Mouse (Mus musculus): Measurements from ENCODE around the gene Gucy2g. TPM values are rescaled to one million over a fixed set of nuclear protein-coding genes. Genes with fewer than 3 reads are reported as not detected.

Gene Gucy2g
- polyA plus RNA-seq, 1 experiment from 2014 or later = 0.17 TPM

DNA sequence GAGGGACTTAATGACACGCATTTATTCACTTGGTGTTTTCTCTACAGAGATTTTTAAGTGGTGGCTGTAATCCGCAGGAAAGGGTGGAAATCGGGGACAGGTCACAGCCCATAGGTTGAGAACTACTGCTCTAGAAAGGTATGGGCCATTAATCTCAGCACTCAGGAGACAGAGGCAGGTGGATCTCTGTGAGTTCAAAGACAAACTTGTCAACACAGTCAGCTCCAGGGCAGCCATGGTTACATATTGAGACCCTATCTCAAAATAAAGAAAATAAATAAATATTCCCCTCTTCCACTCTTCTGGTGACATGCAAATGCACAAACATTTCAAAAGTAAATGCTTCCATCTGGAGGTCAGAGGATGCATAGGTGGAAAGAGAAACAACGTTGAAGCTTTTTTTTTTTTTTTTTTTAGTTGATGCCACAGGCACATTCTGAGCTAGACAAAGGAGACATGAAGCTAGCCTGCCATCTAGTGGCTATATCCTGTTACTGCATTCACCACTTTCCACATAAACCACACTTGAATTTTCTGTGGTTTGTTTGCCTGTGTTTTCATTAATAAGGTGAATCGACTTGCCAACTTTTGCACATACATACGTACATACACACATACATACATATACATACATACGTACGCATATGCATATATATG, 34.4 kb downstream of the Gucy2g start:
- no peaks in the 10 kb centered on the region for H3K27me3 ChIP-seq (replicated peaks; ENCODE audit: control insufficient read depth, insufficient read depth, low read length)
- ATAC-seq = peak; percentile 20; the same call in 1 of the 2 replicates
- H3K4me2 ChIP-seq (replicated peaks; ENCODE audit: low read depth) = no peak overlapping the region
- H3K36me3 ChIP-seq (ENCODE audit: control insufficient read depth, insufficient read depth) = no peaks in the 10 kb centered on the region
- H3K4me1 ChIP-seq (replicated peaks; ENCODE audit: control insufficient read depth, insufficient read depth, low read length) = no peaks in the 10 kb centered on the region
- no peak overlapping the region for H3K9ac ChIP-seq (ENCODE audit: low read depth, low read length)
- no peaks in the 10 kb centered on the region for H3K9me3 ChIP-seq (ENCODE audit: control insufficient read depth)
- H3K4me3 ChIP-seq (ENCODE audit: low read depth, low read length) = no peak overlapping the region
- no peak overlapping the region for H3K27ac ChIP-seq (ENCODE audit: low read depth, low read length)
- 40% methylated on average over 8 of the region's 8 CpGs for WGBS
- TF ChIP-seq CTCF (IDR thresholded peaks at IDR 0.05; ENCODE audit: low read depth) = peak; percentile 87

GRCm38 (mm10) chr19:55198303-55198702, 42.7 kb downstream of the Gucy2g start:
- no peaks in the 10 kb centered on the region for H3K27me3 ChIP-seq (replicated peaks; ENCODE audit: control insufficient read depth, insufficient read depth, low read length)
- H3K36me3 ChIP-seq (ENCODE audit: control insufficient read depth, insufficient read depth) = no peaks in the 10 kb centered on the region
- WGBS = 36% methylated on average over 5 of the region's 5 CpGs
- no peak overlapping the region for H3K4me3 ChIP-seq (ENCODE audit: low read depth, low read length)
- H3K4me1 ChIP-seq (replicated peaks; ENCODE audit: control insufficient read depth, insufficient read depth, low read length) = peaks cover 3% of the 10 kb centered on the region
- TF ChIP-seq CTCF (IDR thresholded peaks at IDR 0.05; ENCODE audit: low read depth) = peak; percentile 94
- peak; percentile 36; the same call in 1 of the 2 replicates for ATAC-seq
- H3K27ac ChIP-seq (ENCODE audit: low read depth, low read length) = no peak overlapping the region
- H3K4me2 ChIP-seq (replicated peaks; ENCODE audit: low read depth) = peak overlapping the region; percentile 27; the same call in 1 of the 2 replicates
- H3K9me3 ChIP-seq (ENCODE audit: control insufficient read depth) = no peaks in the 10 kb centered on the region
- H3K9ac ChIP-seq (ENCODE audit: low read depth, low read length) = no peak overlapping the region

GRCm38 (mm10) chr19:55195574-55195973, 45.5 kb downstream of the Gucy2g start:
- Histone ChIP-seq H3K9me3 (ENCODE audit: control insufficient read depth) (no peaks in the 10 kb centered on the region), H3K4me2 (replicated peaks; ENCODE audit: low read depth) (no peak overlapping the region), H3K27ac (ENCODE audit: low read depth, low read length) (no peak overlapping the region), H3K9ac (ENCODE audit: low read depth, low read length) (no peak overlapping the region), H3K27me3 (replicated peaks; ENCODE audit: control insufficient read depth, insufficient read depth, low read length) (no peaks in the 10 kb centered on the region), H3K4me1 (replicated peaks; ENCODE audit: control insufficient read depth, insufficient read depth, low read length) (peaks cover 3% of the 10 kb centered on the region), H3K36me3 (ENCODE audit: control insufficient read depth, insufficient read depth) (no peaks in the 10 kb centered on the region), H3K4me3 (ENCODE audit: low read depth, low read length) (no peak overlapping the region)
- TF ChIP-seq CTCF (IDR thresholded peaks at IDR 0.05; ENCODE audit: low read depth) = no peak
- 80% methylated on average over 3 of the region's 3 CpGs for WGBS
- no peak for ATAC-seq

GRCm38 (mm10) chr19:55194520-55195170, 46.4 kb downstream of the Gucy2g start:
- no peak for ATAC-seq
- TF ChIP-seq CTCF (IDR thresholded peaks at IDR 0.05; ENCODE audit: low read depth) = no peak
- H3K4me1 ChIP-seq (replicated peaks; ENCODE audit: control insufficient read depth, insufficient read depth, low read length) = peaks cover 7% of the 10 kb centered on the region
- H3K27ac ChIP-seq (ENCODE audit: low read depth, low read length) = no peak overlapping the region
- H3K27me3 ChIP-seq (replicated peaks; ENCODE audit: control insufficient read depth, insufficient read depth, low read length) = no peaks in the 10 kb centered on the region
- no peak overlapping the region for H3K9ac ChIP-seq (ENCODE audit: low read depth, low read length)
- H3K36me3 ChIP-seq (ENCODE audit: control insufficient read depth, insufficient read depth) = no peaks in the 10 kb centered on the region
- no peak overlapping the region for H3K4me3 ChIP-seq (ENCODE audit: low read depth, low read length)
- WGBS = 61% methylated on average over 7 of the region's 7 CpGs
- no peaks in the 10 kb centered on the region for H3K9me3 ChIP-seq (ENCODE audit: control insufficient read depth)
- H3K4me2 ChIP-seq (replicated peaks; ENCODE audit: low read depth) = no peak overlapping the region

GRCm38 (mm10) chr19:55193717-55194394, 47.2 kb downstream of the Gucy2g start:
- H3K9ac ChIP-seq (ENCODE audit: low read depth, low read length) = no peak overlapping the region
- TF ChIP-seq CTCF (IDR thresholded peaks at IDR 0.05; ENCODE audit: low read depth) = no peak
- H3K27ac ChIP-seq (ENCODE audit: low read depth, low read length) = no peak overlapping the region
- H3K9me3 ChIP-seq (ENCODE audit: control insufficient read depth) = no peaks in the 10 kb centered on the region
- no peak overlapping the region for H3K4me2 ChIP-seq (replicated peaks; ENCODE audit: low read depth)
- H3K4me3 ChIP-seq (ENCODE audit: low read depth, low read length) = no peak overlapping the region
- H3K36me3 ChIP-seq (ENCODE audit: control insufficient read depth, insufficient read depth) = no peaks in the 10 kb centered on the region
- 66% methylated on average over 11 of the region's 11 CpGs for whole genome bisulfite sequencing
- H3K4me1 ChIP-seq (replicated peaks; ENCODE audit: control insufficient read depth, insufficient read depth, low read length) = peaks cover 7% of the 10 kb centered on the region
- no peak for ATAC-seq
- no peaks in the 10 kb centered on the region for H3K27me3 ChIP-seq (replicated peaks; ENCODE audit: control insufficient read depth, insufficient read depth, low read length)

GRCm38 (mm10) chr19:55192254-55192945, 48.6 kb downstream of the Gucy2g start:
- Histone ChIP-seq H3K4me1 (replicated peaks; ENCODE audit: control insufficient read depth, insufficient read depth, low read length) (0 out of 2 replicates have a peak, but pooled peaks cover 3% of the 10 kb centered on the region), H3K9me3 (ENCODE audit: control insufficient read depth) (no peaks in the 10 kb centered on the region), H3K4me3 (ENCODE audit: low read depth, low read length) (no peak overlapping the region), H3K9ac (ENCODE audit: low read depth, low read length) (no peak overlapping the region), H3K36me3 (ENCODE audit: control insufficient read depth, insufficient read depth) (no peaks in the 10 kb centered on the region), H3K27me3 (replicated peaks; ENCODE audit: control insufficient read depth, insufficient read depth, low read length) (no peaks in the 10 kb centered on the region), H3K27ac (ENCODE audit: low read depth, low read length) (no peak overlapping the region), H3K4me2 (replicated peaks; ENCODE audit: low read depth) (peak overlapping the region; percentile 38)
- peak; percentile 40; the same call in 1 of the 2 replicates for ATAC-seq
- TF ChIP-seq CTCF (IDR thresholded peaks at IDR 0.05; ENCODE audit: low read depth) = no peak
- 55% methylated on average over 21 of the region's 21 CpGs for WGBS
